Mouse (Mus musculus) neutrophil, adult 83 days (primary cell): ENCODE data around the gene 4930522L14Rik. TPM values are rescaled to one million over a fixed set of nuclear protein-coding genes. Genes with fewer than 3 reads are reported as not detected.

Experiments
- total RNA-seq, 2 experiments: library from RNA; stranded (reverse); gene quantifications; one replicate each; pipeline ENCODE4 v1.2.4; 2023

The 4930522L14Rik gene
- 1 to 10 TPM; 3.1 to 4.2 TPM for total RNA-seq

DNA sequence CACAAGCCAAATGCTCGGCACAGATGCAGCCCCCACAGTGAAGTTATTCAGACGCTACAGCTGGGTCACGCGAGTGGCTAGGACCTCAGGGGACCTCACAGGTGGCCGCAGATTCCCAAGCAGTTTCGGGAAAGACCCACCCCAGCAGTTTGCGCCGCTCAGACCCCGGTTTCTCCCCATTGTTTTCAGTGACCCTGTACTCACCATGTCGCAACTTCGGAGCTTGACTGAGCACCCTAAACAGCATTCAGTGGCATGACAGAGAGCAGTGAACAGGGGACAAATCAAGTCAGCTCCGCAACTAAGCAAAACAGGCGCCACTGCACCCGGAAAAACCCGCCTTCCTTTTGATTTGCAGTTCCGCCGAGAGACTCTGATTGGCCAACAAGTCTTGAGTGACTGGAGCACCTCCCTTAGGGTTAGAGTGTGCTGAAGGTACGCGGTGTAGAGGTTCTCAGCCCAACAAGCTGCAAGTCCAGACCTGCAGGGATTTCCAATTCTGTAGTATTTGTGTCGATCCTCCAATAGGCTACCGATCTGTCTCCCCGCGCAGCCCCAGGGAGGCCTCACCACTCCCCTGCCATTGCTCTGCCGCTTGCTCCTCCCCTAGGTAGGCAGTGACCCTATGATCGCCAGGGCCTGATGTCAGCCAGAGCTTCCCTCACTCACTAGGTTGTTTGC is at the start of gene 4930522L14Rik:
Gene 4930522L14Rik (minus strand): TSS at position 496 of the 681 bp plus-strand sequence.

DNA sequence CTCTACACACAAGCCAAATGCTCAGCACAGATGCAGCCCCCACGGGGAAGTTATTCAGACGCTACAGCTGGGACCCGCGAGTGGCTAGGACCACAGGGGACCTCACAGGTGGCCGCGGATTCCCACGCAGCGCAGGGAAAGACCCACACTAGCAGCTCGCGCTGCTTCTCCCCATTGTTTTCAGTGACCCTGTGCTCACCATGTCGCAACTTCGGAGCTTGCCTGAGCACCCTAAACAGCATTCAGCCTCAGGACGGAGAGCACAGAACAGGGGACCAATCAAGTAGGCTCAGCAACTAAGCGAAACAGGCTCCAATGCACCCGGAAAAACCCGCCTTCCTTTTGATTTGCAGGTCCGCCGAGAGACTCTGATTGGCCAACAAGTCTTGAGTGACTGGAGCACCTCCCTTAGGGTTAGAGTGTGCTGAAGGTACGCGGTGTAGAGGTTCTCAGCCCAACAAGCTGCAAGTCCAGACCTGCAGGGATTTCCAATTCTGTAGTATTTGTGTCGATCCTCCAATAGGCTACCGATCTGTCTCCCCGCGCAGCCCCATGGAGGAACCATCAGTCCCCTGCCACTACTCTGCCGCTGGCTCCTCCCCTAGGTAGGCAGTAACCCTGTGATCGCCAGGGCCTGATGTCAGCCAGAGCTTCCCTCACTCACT is 61.0 kb downstream of the 4930522L14Rik start, which contains the start of gene 5430403G16Rik:
Gene 5430403G16Rik (minus strand): TSS at position 505 of the 665 bp plus-strand sequence.

Other genes starting within 250 kb of the 4930522L14Rik start
- 10 to 100 TPM; 75.7 to 93.2 TPM for gene Crlf2, start 192.9 kb downstream of the 4930522L14Rik start, total RNA-seq
- gene 5430403G16Rik, start 60.8 kb downstream of the 4930522L14Rik start, total RNA-seq: under 1 TPM; 0.73 to 0.77 TPM
- 1 to 10 TPM; 5.1 to 5.4 TPM for gene Gm15446, start 171.5 kb upstream of the 4930522L14Rik start, total RNA-seq
- 10 to 100 TPM in 1 of 2 experiments, 1 to 10 TPM in 1; 7.4 to 11.8 TPM for gene Zfp932, start 244.6 kb upstream of the 4930522L14Rik start, total RNA-seq